Mouse (Mus musculus) left cerebral cortex, postnatal 4 days (tissue): ENCODE measurements around the gene Atp1b2. TPM values are rescaled to one million over a fixed set of nuclear protein-coding genes. Genes with fewer than 3 reads are reported as not detected.
"Not testable (repeated sequence)": the region's sequence is repeated elsewhere in the genome, so short reads cannot be mapped to it uniquely, and the experiment has no call there.

Experiments used
- DNase-seq: peaks from one replicate; pipeline ENCODE4 v3.0.0-alpha.2; 2022
- intact Hi-C: fragments of 180-260 bp; cut with DNase I; formaldehyde crosslinking; loops from one replicate; pipeline ENCODE4 v1.15.1; 2025
- total RNA-seq, 2 experiments: library from RNA; stranded (reverse); gene quantifications; 2 replicates each; pipeline ENCODE4 v1.2.3; 2021

Gene Atp1b2
- total RNA-seq = 100 to 1,000 TPM; 166 to 200 TPM

DNA sequence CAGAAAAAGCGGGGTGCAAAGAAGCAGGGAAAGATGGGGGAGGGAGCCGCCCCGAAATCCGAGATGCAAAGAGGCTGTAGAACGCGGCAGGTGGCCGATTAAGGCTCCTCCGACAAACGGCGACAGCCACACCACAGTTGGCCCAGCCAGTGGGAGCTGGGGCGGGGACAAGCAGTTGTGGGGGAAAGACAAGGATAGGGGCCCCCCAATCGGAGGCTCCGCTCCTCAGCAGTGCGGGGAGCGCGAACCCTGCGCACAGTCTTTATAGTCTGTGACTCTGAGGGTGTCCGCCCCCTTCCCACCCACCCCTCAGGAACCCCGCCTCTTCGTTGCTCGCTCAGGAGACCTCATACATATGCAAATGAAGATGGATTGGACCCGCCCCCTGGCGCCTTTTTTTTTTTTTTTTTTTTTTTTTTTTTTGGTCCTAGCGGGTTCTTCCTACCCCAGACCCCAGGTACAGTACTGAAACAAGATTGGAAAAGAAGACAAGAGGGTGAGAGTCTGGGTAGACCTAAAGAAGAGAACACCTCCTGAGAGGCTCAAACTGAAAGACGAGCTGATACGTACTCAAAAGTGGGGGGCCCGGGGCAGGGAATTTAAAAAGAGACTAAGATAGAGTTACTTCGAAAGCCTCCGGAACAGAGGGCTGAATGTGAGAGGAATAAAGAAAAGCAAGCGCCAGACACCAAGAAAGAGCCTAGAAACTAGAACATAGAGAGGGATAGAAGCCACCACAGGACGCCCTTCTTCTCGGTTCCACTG is at the start of gene Atp1b2:
TSS of gene Atp1b2 (minus strand) at position 217 of the 765 bp plus-strand sequence.
- peak; percentile 89 for DNase-seq
- intact Hi-C loops = no loop called here

GRCm38 (mm10) chr11:69654760-69655159 is 49.0 kb upstream of the Atp1b2 start:
- DNase-seq = no peak
- intact Hi-C loops = no loop called here

DNA sequence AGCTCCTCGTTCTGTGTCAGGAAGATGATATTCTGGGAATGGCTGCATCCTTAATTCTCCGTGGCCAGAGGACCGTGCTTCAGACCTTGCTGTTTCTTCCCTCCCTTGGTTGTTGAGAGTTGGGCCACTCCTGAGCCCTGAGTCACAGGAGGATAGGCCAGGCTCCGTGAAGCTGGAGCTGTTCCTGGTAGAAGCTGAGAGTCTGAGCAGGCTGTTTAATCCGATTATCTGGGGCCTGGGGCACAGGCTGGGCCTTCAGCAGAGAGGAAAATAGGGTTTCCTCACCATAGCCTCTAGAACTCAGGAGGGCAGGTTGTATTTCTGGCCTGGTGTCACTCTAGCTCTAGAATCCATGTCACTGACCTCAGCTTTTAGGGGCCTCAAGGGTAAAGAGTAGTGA is 47.7 kb upstream of the Atp1b2 start:
- no peak for DNase-seq
- intact Hi-C loops = no loop called here

DNA sequence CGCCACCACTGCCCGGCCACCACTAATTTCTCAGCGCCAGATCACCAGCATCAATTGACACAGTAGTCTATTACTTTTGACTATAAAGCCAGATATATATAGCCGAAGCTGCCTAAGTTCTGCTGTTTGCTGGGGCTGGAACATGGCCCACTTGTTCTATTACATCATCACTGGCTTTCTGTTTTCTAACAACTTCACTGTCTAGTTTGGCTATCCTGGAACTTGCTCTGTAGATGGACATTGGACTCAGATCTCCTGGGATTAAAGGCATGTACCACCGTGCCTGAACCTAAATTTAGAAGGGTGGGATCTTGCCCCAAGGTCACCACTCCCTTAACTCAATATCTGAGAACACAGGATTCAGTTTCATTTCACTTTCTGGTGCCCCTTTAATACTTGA is 40.1 kb upstream of the Atp1b2 start:
- intact Hi-C loops = no loop called here
- DNase-seq = no peak

GRCm38 (mm10) chr11:69635471-69635870 is 29.7 kb upstream of the Atp1b2 start:
- intact Hi-C loops = no loop called here
- DNase-seq = no peak

DNA sequence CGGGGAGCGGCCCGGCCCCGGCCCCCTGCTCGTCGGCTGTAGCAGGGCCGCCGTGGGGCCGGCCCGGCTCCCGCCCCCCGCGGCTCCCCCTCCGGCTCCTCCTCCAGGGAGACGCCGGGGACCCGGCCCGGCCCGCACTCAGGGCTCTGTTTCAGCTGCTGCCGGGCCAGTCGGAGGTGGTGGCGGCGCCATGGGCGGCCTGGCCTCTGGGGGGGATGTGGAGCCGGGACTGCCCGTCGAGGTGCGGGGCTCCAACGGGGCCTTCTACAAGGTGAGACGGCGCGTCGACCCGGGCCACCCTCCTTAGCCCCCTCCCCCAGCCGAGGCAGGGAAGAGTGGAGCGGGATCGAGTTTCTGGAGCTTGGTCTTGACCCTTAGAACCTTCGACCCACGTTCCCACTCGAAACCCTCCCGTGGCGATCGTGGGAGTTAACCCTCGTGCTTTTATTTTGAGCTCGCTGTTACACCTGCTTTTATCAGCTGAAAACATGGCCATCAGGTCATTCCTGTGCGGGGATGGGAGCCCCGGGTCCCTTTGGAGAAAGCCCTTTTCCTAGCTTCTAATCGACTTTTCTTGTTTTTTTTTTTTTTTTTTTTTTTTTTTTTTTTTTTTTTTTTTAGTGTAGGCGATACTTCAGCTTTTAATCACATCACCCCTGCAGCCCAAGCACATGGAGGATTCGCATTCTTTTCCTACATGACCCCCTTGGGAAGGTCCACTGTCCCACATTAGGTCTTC is 27.6 kb upstream of the Atp1b2 start:
- DNase-seq = no peak
- intact Hi-C loops = no loop called here

GRCm38 (mm10) chr11:69632284-69633089 is 26.7 kb upstream of the Atp1b2 start, which contains the start of gene Fxr2:
TSS of gene Fxr2 (plus strand) at chr11:69632990.
- DNase-seq = peak; percentile 100

GRCm38 (mm10) chr11:69629802-69630201 is 24.1 kb upstream of the Atp1b2 start:
- intact Hi-C loops = no loop called here

More at GRCm38 (mm10) chr11:69632284-69633089, 26.7 kb upstream of the Atp1b2 start, which contains the start of gene Fxr2:
- intact Hi-C loops = no loop called here

DNA sequence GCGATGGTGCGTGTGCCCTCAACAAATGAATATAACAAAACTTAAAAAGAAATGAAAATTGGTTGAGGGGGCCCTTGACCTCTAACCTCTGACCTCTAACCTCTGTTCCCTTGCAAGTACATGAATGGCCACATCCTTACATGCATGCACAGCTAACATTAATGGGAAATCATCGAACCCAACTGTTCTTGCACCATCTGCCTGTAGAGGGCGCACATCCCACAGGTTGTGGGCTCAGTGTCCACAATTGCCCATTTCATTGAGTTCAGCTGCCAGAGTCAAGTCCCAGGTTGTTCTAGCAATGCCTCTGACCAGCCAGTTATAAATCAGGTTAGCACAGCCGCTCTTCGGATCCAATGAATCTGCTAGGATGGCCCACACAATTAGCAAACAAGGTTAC is 22.5 kb upstream of the Atp1b2 start:
- intact Hi-C loops = no loop called here
- DNase-seq = peak; percentile 77

More at GRCm38 (mm10) chr11:69629802-69630201, 24.1 kb upstream of the Atp1b2 start:
- no peak for DNase-seq

DNA sequence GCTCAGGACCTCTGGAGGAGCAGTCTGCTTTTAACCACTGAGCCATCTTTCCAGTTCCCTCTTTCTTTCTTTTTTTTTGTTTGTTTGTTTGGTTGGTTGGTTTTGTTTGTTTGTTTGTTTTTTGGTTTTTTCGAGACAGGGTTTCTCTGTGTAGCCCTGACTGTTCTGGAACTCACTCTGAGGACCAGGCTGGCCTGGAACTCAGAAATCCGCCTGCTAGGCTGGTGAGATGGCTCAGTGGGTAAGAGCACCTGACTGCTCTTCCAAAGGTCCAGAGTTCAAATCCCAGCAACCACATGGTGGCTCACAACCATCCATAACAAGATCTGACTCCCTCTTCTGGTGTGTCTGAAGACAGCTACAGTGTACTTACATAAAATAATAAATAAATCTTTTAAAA is 18.6 kb upstream of the Atp1b2 start:
- intact Hi-C loops, DNase-seq: not testable (repeated sequence)

DNA sequence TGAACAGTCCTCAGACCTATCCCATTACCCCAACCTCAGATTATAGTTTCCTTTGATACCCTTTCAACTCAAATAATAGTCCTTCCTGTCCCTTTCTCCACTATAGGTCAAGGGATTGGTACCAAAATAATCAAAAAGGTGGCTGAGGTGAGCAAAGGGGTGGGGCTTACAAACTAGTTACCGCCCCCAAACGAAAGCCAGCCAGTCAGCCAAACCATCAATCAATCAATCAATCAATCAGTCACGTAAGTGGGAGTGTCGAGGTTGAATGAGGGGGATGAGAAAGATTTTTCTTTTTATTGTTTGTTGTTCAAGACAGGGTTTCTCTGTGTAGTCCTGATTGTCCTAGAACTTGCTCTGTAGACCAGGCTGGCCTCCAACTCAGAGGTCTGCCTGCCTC is 17.3 kb upstream of the Atp1b2 start:
- intact Hi-C loops = no loop called here
- no peak for DNase-seq

GRCm38 (mm10) chr11:69622406-69622805 is 16.7 kb upstream of the Atp1b2 start:
- intact Hi-C loops = no loop called here
- peak; percentile 13 for DNase-seq

GRCm38 (mm10) chr11:69621571-69622268 is 16.0 kb upstream of the Atp1b2 start, which contains the start of gene Sat2:
TSS of gene Sat2 (plus strand) at chr11:69622024.
- DNase-seq = peak; percentile 87
- intact Hi-C loops = no loop called here

GRCm38 (mm10) chr11:69620394-69621081 is 14.8 kb upstream of the Atp1b2 start:
- intact Hi-C loops = no loop called here
- no peak for DNase-seq

- intact Hi-C loops = no loop called here
Observed at GRCm38 (mm10) chr11:69617805-69618204, 12.1 kb upstream of the Atp1b2 start, which contains the start of gene Shbg. TSS of gene Shbg (minus strand) at chr11:69617905.

GRCm38 (mm10) chr11:69616781-69617180 is 11.0 kb upstream of the Atp1b2 start:
- intact Hi-C loops = no loop called here

More at GRCm38 (mm10) chr11:69617805-69618204, 12.1 kb upstream of the Atp1b2 start, which contains the start of gene Shbg:
- DNase-seq = no peak

DNA sequence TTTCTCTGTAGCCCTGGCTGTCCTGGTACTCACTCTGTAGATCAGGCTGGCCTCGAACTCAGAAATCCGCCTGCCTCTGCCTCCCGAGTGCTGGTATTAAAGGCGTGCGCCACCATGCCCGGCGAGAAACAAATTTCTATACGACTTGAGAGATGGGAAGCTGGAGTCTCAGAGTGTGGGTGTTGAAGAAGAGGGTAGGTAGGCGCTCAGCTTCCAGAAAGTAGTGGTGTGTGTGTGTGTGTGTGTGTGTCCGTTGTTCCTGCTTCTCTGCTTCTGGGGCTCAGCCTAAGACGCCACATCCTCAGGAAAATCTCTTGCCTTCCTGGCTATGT is 8.5 kb upstream of the Atp1b2 start:
- DNase-seq, intact Hi-C loops: not testable (repeated sequence)

More at GRCm38 (mm10) chr11:69616781-69617180, 11.0 kb upstream of the Atp1b2 start:
- DNase-seq = no peak

DNA sequence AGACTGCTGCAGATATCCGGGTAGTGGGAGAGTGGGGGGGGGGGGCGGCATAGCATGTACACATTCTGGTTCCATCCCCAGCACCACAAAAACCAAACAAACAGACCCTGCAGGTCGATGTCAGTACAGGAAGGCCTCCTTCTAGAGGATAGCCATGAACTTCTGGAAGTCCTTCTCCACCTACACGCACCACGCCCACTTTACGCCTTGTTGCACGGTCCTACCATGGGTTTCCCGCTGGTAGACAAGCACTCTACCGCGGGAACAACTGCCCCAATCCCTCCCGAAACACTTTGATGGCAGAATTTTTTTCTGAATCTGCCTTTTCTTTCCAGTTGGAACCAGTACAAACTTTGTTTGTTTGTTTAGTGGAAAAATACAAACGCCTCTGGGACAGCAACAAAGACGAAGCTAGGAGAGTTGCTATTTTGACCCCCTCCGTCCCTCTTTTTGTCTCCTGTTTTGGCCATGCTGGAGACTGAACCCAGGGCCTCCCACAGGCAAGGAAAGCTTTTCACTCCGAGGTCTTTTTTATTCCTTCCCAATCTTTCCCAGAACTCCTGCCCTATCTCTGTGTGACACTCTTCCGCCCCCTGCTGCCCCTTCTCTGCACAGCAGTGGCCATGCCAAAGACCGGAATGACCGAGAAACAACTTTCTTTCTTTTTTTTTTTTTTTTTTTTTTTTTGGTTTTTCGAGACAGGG is 8.0 kb upstream of the Atp1b2 start:
- intact Hi-C loops = no loop called here
- DNase-seq = peak; percentile 88

DNA sequence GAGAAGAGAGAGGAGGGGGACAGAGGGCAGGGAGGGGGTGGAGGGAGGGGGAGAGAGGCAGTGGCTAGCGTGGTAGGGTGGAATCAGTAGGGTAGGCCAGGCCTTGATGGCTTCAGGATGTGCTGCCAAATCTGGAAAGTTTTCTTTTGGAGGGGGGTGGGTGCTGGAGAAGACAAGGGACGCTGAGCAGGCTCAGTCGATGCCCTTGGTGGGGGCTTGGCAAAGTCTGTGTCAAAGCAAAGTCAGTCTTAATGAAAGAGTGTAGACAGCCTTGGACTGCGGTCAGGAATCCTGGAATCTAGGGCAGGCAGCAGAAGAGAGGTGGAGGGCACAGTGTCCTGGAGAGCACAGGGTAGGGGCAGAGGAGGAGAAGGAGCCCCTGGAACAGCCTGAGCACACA is 5.2 kb upstream of the Atp1b2 start:
- intact Hi-C loops = no loop called here
- DNase-seq = peak; percentile 27
